Mouse (Mus musculus) liver, adult 2 months (tissue): ENCODE results near the gene Wnt3a.

Experiments
- CTCF ChIP-seq: fragments of 200-500 bp; IDR thresholded peaks from 2 replicates; pipeline ENCODE4 v1.5.1; 2011; ENCODE audit warnings: low read depth, low read length, control low read depth
- POLR2A ChIP-seq: fragments of 200-500 bp; IDR thresholded peaks from 2 replicates; pipeline ENCODE4 v1.6.1; 2011; ENCODE audit warnings: low read length, control low read depth; ENCODE audit not compliant: insufficient read depth; ENCODE audit errors: extremely low read depth

DNA sequence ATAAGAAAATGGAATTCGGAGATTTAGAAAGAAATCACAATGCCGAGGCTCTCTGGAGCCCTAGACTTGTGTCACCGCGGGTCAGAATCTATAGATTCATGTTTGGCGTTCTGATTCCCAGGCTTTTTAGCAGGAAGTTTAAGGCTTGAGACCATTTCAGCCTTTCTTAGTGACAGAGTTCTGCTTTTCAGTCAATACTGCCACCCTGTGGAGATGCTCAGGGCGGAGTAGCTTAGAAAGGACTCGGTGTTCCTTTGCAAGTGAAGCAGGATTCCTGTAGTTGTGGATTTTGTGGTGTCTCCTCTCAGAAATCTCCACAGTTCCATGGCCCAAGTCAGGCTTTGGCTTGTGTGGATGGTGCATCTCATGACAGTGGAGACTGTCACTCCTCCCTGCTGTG is 7.4 kb upstream of the Wnt3a start:
- TF ChIP-seq CTCF (no peak), POLR2A (no peak)
